Mouse (Mus musculus): ENCODE results near the gene Epsti1. TPM values are rescaled to one million over a fixed set of nuclear protein-coding genes. Genes with fewer than 3 reads are reported as not detected.
A peak's percentile ranks its signal among the peaks of the same experiment; 100 is the strongest.

The Epsti1 gene
- polyA plus RNA-seq, 1 experiment from 2014 or later, result 0.23 TPM

DNA sequence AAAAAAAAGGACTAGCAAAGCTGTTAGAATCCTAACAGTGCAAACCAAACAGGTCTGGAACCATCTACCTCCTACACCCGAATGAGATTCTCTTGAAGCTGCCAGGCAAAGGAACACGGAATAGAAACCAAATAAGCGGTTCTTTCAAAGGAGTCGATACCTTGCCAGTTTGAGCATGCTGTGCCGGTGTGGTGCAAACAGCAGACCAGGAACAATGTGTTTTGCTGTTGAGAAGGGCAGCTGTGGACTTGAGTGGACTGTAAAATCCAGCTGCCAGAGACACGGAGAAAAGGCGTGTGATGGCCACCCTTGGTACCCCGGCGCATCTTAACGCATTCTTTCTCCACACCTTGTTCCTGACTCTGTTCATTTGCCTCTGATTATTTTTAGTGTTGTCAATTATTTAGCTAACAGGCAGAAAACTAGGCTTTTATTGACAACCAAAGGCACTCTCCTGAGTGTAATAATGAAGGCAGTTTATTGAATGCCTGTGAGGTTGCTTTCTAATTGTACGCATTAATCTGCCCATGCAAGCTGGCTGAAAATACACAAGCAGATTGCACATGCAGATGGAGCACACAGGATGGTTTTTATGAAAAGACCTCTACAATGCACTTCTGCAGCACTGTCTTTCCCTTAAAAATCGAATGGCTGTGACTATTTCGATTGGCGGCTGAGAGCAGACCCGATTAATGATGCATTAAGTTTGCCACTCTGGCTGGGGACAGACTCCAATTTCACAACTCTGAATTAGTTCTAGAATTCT is 38.9 kb downstream of the Epsti1 start:
- H3K4me2 ChIP-seq, result no peak overlapping the region
- H3K9me3 ChIP-seq, result no peaks in the 10 kb centered on the region
- H3K4me3 ChIP-seq, result no peak overlapping the region
- no peaks in the 10 kb centered on the region for H3K36me3 ChIP-seq
- no peak for ATAC-seq (ENCODE audit: extremely low read depth, insufficient number of reproducible peaks, low FRiP score, low TSS enrichment)
- no peak overlapping the region for H3K9ac ChIP-seq
- 76% methylated on average over 15 of the region's 15 CpGs for WGBS
- H3K27ac ChIP-seq (replicated peaks), result no peak overlapping the region
- no peaks in the 10 kb centered on the region for H3K27me3 ChIP-seq (replicated peaks)
- no peaks in the 10 kb centered on the region for H3K4me1 ChIP-seq

DNA sequence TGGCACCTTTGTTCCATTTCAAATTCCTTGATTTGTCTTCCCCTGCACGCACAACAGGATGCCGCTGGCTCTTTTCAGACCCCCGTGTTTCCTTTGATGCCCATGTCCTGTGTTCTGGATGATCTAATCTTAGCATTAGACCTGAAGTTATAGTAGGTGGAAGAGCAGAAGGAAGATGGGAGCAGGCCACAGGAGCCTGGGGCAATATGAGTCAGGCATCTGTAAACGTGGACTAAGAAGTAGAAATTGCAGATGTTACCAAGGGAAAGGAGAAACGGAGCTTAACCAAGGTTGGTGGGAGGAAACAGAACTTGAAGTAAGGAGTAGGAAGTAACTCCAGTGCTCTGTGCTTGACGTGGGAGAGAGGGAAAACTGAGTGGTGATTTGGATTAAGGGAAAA is 57.7 kb downstream of the Epsti1 start:
- Histone ChIP-seq H3K27ac (replicated peaks) (no peak overlapping the region), H3K4me2 (no peak overlapping the region)

GRCm38 (mm10) chr14:77963525-77963924 is 59.5 kb downstream of the Epsti1 start:
- WGBS, result 23% methylated on average over 7 of the region's 7 CpGs

More for the DNA sequence above, 57.7 kb downstream of the Epsti1 start:
- Histone ChIP-seq H3K4me1 (peaks cover 9% of the 10 kb centered on the region; the same call in 1 of the 2 replicates), H3K36me3 (no peaks in the 10 kb centered on the region), H3K9ac (no peak overlapping the region), H3K9me3 (no peaks in the 10 kb centered on the region), H3K4me3 (no peak overlapping the region), H3K27me3 (replicated peaks) (no peaks in the 10 kb centered on the region)
- ATAC-seq (ENCODE audit: extremely low read depth, insufficient number of reproducible peaks, low FRiP score, low TSS enrichment), result no peak
- WGBS, result 71% methylated on average over 6 of the region's 6 CpGs

DNA sequence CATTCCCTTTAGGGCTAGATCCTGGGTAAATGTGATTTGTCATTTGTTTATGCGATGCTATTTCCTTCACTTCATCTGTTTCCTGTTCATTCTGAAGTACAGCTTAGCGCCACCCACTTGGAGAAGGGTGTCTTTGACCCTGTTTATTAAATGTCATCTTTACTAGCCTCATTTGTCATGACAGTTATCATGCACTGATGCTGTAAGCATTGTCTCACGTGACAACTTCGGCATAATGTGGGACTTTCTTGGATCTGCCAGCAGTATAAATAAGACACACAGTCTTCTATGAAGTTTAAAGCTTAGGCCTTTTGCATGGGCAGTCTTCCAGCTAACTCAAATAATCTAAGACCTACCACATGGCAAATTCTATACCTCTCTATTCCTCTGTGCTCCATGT is 67.3 kb downstream of the Epsti1 start:
- Histone ChIP-seq H3K4me2 (no peak overlapping the region), H3K4me3 (no peak overlapping the region), H3K36me3 (no peaks in the 10 kb centered on the region), H3K4me1 (no peaks in the 10 kb centered on the region), H3K27me3 (replicated peaks) (no peaks in the 10 kb centered on the region), H3K9ac (no peak overlapping the region), H3K27ac (replicated peaks) (no peak overlapping the region), H3K9me3 (no peaks in the 10 kb centered on the region)
- no peak for ATAC-seq (ENCODE audit: extremely low read depth, insufficient number of reproducible peaks, low FRiP score, low TSS enrichment)
- 82% methylated on average over 4 of the region's 4 CpGs for WGBS

More at GRCm38 (mm10) chr14:77963525-77963924, 59.5 kb downstream of the Epsti1 start:
- Histone ChIP-seq H3K36me3 (no peaks in the 10 kb centered on the region), H3K27ac (replicated peaks) (no peak overlapping the region), H3K4me2 (no peak overlapping the region), H3K27me3 (replicated peaks) (no peaks in the 10 kb centered on the region), H3K4me3 (no peak overlapping the region), H3K4me1 (peaks cover 9% of the 10 kb centered on the region; the same call in 1 of the 2 replicates), H3K9ac (no peak overlapping the region), H3K9me3 (no peaks in the 10 kb centered on the region)
- ATAC-seq (ENCODE audit: extremely low read depth, insufficient number of reproducible peaks, low FRiP score, low TSS enrichment), result no peak

DNA sequence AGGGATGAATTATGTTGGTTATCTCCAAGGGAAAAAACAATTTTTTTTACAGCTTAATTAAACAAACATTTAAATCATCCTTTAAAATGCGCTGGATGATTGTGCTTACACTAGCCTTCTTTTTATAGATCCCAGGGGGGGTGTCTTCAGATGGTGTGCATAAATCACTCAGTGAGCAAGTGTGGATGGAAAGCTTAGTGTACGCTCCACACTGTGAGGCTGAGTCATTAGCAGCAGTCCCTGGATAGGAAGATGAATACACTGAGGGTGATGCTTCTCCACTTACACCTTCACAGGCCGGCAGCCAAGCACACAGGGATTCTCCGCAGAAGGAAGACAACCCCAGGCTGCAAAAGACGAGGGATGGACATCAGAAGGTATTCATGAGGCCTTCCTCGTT is 70.2 kb downstream of the Epsti1 start:
- no peak overlapping the region for H3K9ac ChIP-seq
- no peak overlapping the region for H3K4me3 ChIP-seq
- WGBS, result 68% methylated on average over 6 of the region's 6 CpGs
- H3K36me3 ChIP-seq, result no peaks in the 10 kb centered on the region
- ATAC-seq (ENCODE audit: extremely low read depth, insufficient number of reproducible peaks, low FRiP score, low TSS enrichment), result no peak
- H3K4me1 ChIP-seq, result no peaks in the 10 kb centered on the region
- no peaks in the 10 kb centered on the region for H3K27me3 ChIP-seq (replicated peaks)
- H3K4me2 ChIP-seq, result no peak overlapping the region
- no peaks in the 10 kb centered on the region for H3K9me3 ChIP-seq
- no peak overlapping the region for H3K27ac ChIP-seq (replicated peaks)

DNA sequence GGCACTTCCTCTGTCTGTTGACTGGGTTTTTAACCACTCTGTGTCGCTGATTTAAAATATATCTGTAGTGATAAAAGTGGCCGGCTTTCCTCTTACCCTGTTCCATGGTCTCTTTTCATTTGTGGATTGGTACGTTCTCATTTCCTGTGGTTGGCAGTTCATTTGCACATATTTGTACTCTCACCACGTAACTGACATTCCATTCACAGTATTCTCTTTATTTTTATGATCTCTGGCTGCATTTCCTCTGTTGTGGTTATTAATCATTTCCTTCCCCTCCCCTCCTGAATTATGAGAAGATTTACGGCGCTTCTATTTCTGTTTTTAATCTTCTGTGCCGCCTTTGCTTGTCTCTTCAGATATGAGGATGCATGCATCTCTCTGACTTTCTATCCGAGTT is 71.7 kb downstream of the Epsti1 start:
- H3K4me3 ChIP-seq, result no peak overlapping the region
- no peak overlapping the region for H3K4me2 ChIP-seq
- no peaks in the 10 kb centered on the region for H3K4me1 ChIP-seq
- no peak for ATAC-seq (ENCODE audit: extremely low read depth, insufficient number of reproducible peaks, low FRiP score, low TSS enrichment)
- H3K27ac ChIP-seq (replicated peaks), result no peak overlapping the region
- H3K27me3 ChIP-seq (replicated peaks), result no peaks in the 10 kb centered on the region
- WGBS, result 59% methylated on average over 8 of the region's 8 CpGs
- no peaks in the 10 kb centered on the region for H3K9me3 ChIP-seq
- H3K36me3 ChIP-seq, result no peaks in the 10 kb centered on the region
- no peak overlapping the region for H3K9ac ChIP-seq

- 62% methylated on average over 5 of the region's 5 CpGs for WGBS
- Histone ChIP-seq H3K4me3 (no peak overlapping the region), H3K9me3 (no peaks in the 10 kb centered on the region), H3K4me2 (no peak overlapping the region), H3K4me1 (no peaks in the 10 kb centered on the region), H3K9ac (no peak overlapping the region), H3K27me3 (replicated peaks) (no peaks in the 10 kb centered on the region), H3K27ac (replicated peaks) (no peak overlapping the region), H3K36me3 (no peaks in the 10 kb centered on the region)
- no peak for ATAC-seq (ENCODE audit: extremely low read depth, insufficient number of reproducible peaks, low FRiP score, low TSS enrichment)
Measured at GRCm38 (mm10) chr14:77981516-77981915, 77.5 kb downstream of the Epsti1 start.

DNA sequence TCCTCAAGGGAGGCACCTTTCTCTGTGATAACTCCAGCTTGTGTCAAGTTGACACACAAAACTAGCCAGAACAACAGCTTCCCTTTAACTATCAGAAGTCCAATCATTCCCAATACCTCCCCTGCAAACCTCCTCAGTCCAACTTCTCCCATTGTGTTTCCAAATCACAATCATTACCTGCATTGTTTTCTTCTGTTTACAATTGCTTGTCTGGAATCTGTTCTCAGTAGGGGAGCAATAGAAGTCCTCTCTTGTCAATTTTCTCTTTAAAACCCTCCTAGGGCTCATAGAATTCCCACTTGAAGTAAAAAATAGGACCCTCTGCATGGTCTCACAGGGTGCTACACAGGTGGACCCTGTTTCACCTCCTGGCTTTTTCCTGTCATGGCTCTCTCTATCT is 93.7 kb downstream of the Epsti1 start:
- Histone ChIP-seq H3K36me3 (no peaks in the 10 kb centered on the region), H3K4me3 (no peak overlapping the region), H3K9ac (no peak overlapping the region), H3K4me2 (no peak overlapping the region), H3K4me1 (no peaks in the 10 kb centered on the region), H3K27ac (replicated peaks) (no peak overlapping the region), H3K27me3 (replicated peaks) (no peaks in the 10 kb centered on the region), H3K9me3 (0 out of 2 replicates have a peak, but pooled peaks cover 5% of the 10 kb centered on the region)
- no peak for ATAC-seq (ENCODE audit: extremely low read depth, insufficient number of reproducible peaks, low FRiP score, low TSS enrichment)

GRCm38 (mm10) chr14:78004486-78004885 is 100.4 kb downstream of the Epsti1 start:
- Histone ChIP-seq H3K4me1 (no peaks in the 10 kb centered on the region), H3K9me3 (no peaks in the 10 kb centered on the region), H3K27me3 (replicated peaks) (no peaks in the 10 kb centered on the region), H3K9ac (no peak overlapping the region), H3K36me3 (no peaks in the 10 kb centered on the region), H3K4me2 (no peak overlapping the region), H3K27ac (replicated peaks) (no peak overlapping the region), H3K4me3 (no peak overlapping the region)
- no peak for ATAC-seq (ENCODE audit: extremely low read depth, insufficient number of reproducible peaks, low FRiP score, low TSS enrichment)
- 64% methylated on average over 4 of the region's 4 CpGs for WGBS

DNA sequence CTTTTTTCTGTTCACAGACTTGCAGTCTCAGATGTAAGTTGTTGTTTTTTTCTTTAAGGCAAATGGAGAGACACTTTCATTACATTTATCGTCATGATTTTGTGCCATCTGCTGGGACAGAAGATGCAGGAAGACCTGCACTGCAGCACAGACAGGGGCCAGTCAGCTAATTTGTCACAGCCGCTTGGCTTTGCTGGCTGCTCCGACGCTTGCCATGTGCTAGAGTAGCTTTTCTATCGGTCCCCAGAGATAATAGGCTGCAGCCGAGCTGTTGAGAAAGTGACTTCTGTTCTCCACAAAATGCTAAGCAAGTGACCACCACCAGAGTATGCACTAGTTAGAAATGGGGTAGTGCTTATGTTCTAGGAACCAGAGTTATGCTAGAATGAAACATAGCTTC is 104.0 kb downstream of the Epsti1 start:
- Histone ChIP-seq H3K9me3 (no peaks in the 10 kb centered on the region), H3K27ac (replicated peaks) (no peak overlapping the region), H3K9ac (no peak overlapping the region), H3K27me3 (replicated peaks) (no peaks in the 10 kb centered on the region), H3K36me3 (no peaks in the 10 kb centered on the region), H3K4me2 (no peak overlapping the region), H3K4me1 (no peaks in the 10 kb centered on the region), H3K4me3 (no peak overlapping the region)
- no peak for ATAC-seq (ENCODE audit: extremely low read depth, insufficient number of reproducible peaks, low FRiP score, low TSS enrichment)
- WGBS, result 26% methylated on average over 6 of the region's 6 CpGs

- H3K4me2 ChIP-seq, result peak overlapping the region; percentile 30
Measured at GRCm38 (mm10) chr14:78011808-78012207, 107.8 kb downstream of the Epsti1 start.

More at GRCm38 (mm10) chr14:78011808-78012207, 107.8 kb downstream of the Epsti1 start:
- H3K36me3 ChIP-seq, result no peaks in the 10 kb centered on the region
- H3K4me3 ChIP-seq, result no peak overlapping the region
- no peak for ATAC-seq (ENCODE audit: extremely low read depth, insufficient number of reproducible peaks, low FRiP score, low TSS enrichment)
- H3K9me3 ChIP-seq, result no peaks in the 10 kb centered on the region
- no peaks in the 10 kb centered on the region for H3K4me1 ChIP-seq
- no peak overlapping the region for H3K27ac ChIP-seq (replicated peaks)
- no peak overlapping the region for H3K9ac ChIP-seq
- no peaks in the 10 kb centered on the region for H3K27me3 ChIP-seq (replicated peaks)
- 61% methylated on average over 10 of the region's 10 CpGs for WGBS

Measured in heart, embryonic 13.5 days (tissue).